Mouse (Mus musculus): ENCODE measurements around the gene Spata18.

Spata18 gene

GRCm38 (mm10) chr5:73667877-73668276 is 16.7 kb downstream of the Spata18 start:
- no peak for DNase-seq

GRCm38 (mm10) chr5:73669386-73669785 is 18.2 kb downstream of the Spata18 start:
- no peak for DNase-seq

- no peak for DNase-seq
Measured at GRCm38 (mm10) chr5:73675604-73676003, 24.4 kb downstream of the Spata18 start.

GRCm38 (mm10) chr5:73676626-73677025 is 25.4 kb downstream of the Spata18 start:
- DNase-seq, result no peak

- no peak for DNase-seq
Measured at GRCm38 (mm10) chr5:73683221-73683620, 32.0 kb downstream of the Spata18 start.

- DNase-seq, result no peak
Measured at GRCm38 (mm10) chr5:73683706-73684409, 32.7 kb downstream of the Spata18 start.

GRCm38 (mm10) chr5:73686149-73686548 is 35.0 kb downstream of the Spata18 start:
- no peak for DNase-seq

- DNase-seq, result no peak
Measured at GRCm38 (mm10) chr5:73688576-73688975, 37.4 kb downstream of the Spata18 start.

- DNase-seq, result no peak
Measured at GRCm38 (mm10) chr5:73690146-73690545, 39.0 kb downstream of the Spata18 start.

- no peak for DNase-seq
Measured at GRCm38 (mm10) chr5:73691723-73692520, 40.7 kb downstream of the Spata18 start.

GRCm38 (mm10) chr5:73693778-73694177 is 42.6 kb downstream of the Spata18 start:
- no peak for DNase-seq

- no peak for DNase-seq
Measured at GRCm38 (mm10) chr5:73694254-73695015, 43.3 kb downstream of the Spata18 start.

- no peak for DNase-seq
Measured at GRCm38 (mm10) chr5:73697700-73698099, 46.5 kb downstream of the Spata18 start.

- no peak for DNase-seq
Measured at GRCm38 (mm10) chr5:73701063-73701890, 50.1 kb downstream of the Spata18 start.

- DNase-seq, result no peak
Measured at GRCm38 (mm10) chr5:73701946-73702710, 50.9 kb downstream of the Spata18 start.

GRCm38 (mm10) chr5:73703096-73703495 is 51.9 kb downstream of the Spata18 start:
- DNase-seq, result no peak

GRCm38 (mm10) chr5:73704263-73704662 is 53.1 kb downstream of the Spata18 start:
- DNase-seq, result no peak

GRCm38 (mm10) chr5:73704757-73705156 is 53.6 kb downstream of the Spata18 start:
- DNase-seq, result no peak

GRCm38 (mm10) chr5:73705290-73705689 is 54.1 kb downstream of the Spata18 start:
- no peak for DNase-seq

- no peak for DNase-seq
Measured at GRCm38 (mm10) chr5:73712852-73713251, 61.7 kb downstream of the Spata18 start.

GRCm38 (mm10) chr5:73716941-73717340 is 65.8 kb downstream of the Spata18 start:
- DNase-seq, result no peak

Measured in kidney, adult 18-20 months (tissue).